Mouse (Mus musculus) hindbrain, postnatal 0 days (tissue): ENCODE measurements around the gene Rab29. TPM values are rescaled to one million over a fixed set of nuclear protein-coding genes. Genes with fewer than 3 reads are reported as not detected.

Experiments
- ATAC-seq: fragments of 200-750 bp; cut with Nextera tagmentation; 2 replicates; pipeline ENCODE4 v1.8.0; 2017; ENCODE audit warnings: mild to moderate bottlenecking, moderate TSS enrichment, moderate library complexity
- DNase-seq: peaks from one replicate; pipeline ENCODE4 v3.0.0-alpha.2; 2015; ENCODE audit warnings: low spot score
- H3K27ac ChIP-seq: fragments of 300-500 bp; sonication (generic); 2 replicates; pipeline ENCODE4 v1.5.1; 2014; ENCODE audit warnings: mild to moderate bottlenecking
- H3K27me3 ChIP-seq: fragments of 300-500 bp; sonication (generic); 2 replicates; pipeline ENCODE4 v1.6.1; 2014; ENCODE audit warnings: low read length, mixed read lengths; ENCODE audit not compliant: insufficient read depth
- H3K36me3 ChIP-seq: fragments of 300-500 bp; sonication (generic); 2 replicates; pipeline ENCODE4 v1.6.1; 2014; ENCODE audit warnings: low read length, mixed read lengths; ENCODE audit not compliant: insufficient read depth
- H3K4me1 ChIP-seq: fragments of 300-500 bp; sonication (generic); 2 replicates; pipeline ENCODE4 v1.6.1; 2014; ENCODE audit warnings: antibody characterized with exemption, low read length, mixed read lengths; ENCODE audit not compliant: insufficient read depth
- H3K4me2 ChIP-seq: fragments of 300-500 bp; sonication (generic); 2 replicates; pipeline ENCODE4 v1.6.1; 2014; ENCODE audit warnings: low read depth, mild to moderate bottlenecking, low read length, moderate library complexity, mixed read lengths
- H3K4me3 ChIP-seq: fragments of 300-500 bp; sonication (generic); 2 replicates; pipeline ENCODE4 v1.5.1; 2014; ENCODE audit warnings: low read length
- H3K9ac ChIP-seq: fragments of 300-500 bp; sonication (generic); replicated peaks from 2 replicates; pipeline ENCODE4 v1.6.1; 2014; ENCODE audit warnings: mild to moderate bottlenecking, low read length, moderate library complexity, mixed read lengths
- H3K9me3 ChIP-seq: fragments of 300-500 bp; sonication (generic); 2 replicates; pipeline ENCODE4 v1.6.1; 2016; ENCODE audit warnings: low read length, mixed read lengths
- CTCF ChIP-seq: IDR thresholded peaks from 2 replicates; pipeline ENCODE4 v1.5.1; 2016; ENCODE audit warnings: antibody characterized with exemption, control low read depth, low read depth
- WGBS: fragments of 180-500 bp; shearing (Covaris S2); extraction: QIAGEN DNeasy Blood & Tissue Kit; methylation state at CpG from one replicate; pipeline ENCODE4 v1.1.7; 2014; 5-methylcytosine and 5-hydroxymethylcytosine counted together
- polyA plus RNA-seq: library from polyadenylated mRNA; unstranded; fragments of >200 nt; fragmentation: Nextera tagmentation; extraction: Ambion mirVana; gene quantifications from 2 replicates; pipeline ENCODE4 v1.2.1, GENCODE M21; 2015
- total RNA-seq: library from RNA; depleted of rRNA; stranded (reverse); fragments of >200 nt; gene quantifications from 2 replicates; pipeline ENCODE4 v1.2.3, GENCODE M21; 2014

Gene Rab29
- total and polyA plus RNA-seq, 2 experiments from 2014 or later, result 6.4 to 8.9 TPM

- Histone ChIP-seq H3K27me3 (no peaks in the 10 kb centered on the region), H3K4me1 (peaks cover 24% of the 10 kb centered on the region), H3K9me3 (no peaks in the 10 kb centered on the region), H3K36me3 (no peaks in the 10 kb centered on the region), H3K9ac (no peak overlapping the region), H3K4me3 (no peak overlapping the region), H3K27ac (0 out of 2 replicates have a peak overlapping the region, but pooled peaks have one; percentile 1), H3K4me2 (peak overlapping the region; percentile 28; the same call in 1 of the 2 replicates)
- ATAC-seq (no peak), DNase-seq (no peak)
- WGBS, result 73% methylated on average over 8 of the region's 8 CpGs
- no peak for TF ChIP-seq CTCF
Measured at GRCm38 (mm10) chr1:131830971-131831641, 35.9 kb upstream of the Rab29 start.

GRCm38 (mm10) chr1:131837035-131837434 lies 30.0 kb upstream of the Rab29 start:
- 70% methylated on average over 3 of the region's 3 CpGs for WGBS
- no peak for ATAC-seq
- no peak overlapping the region for H3K4me2 ChIP-seq
- no peak for DNase-seq
- H3K27me3 ChIP-seq, result no peaks in the 10 kb centered on the region
- no peak overlapping the region for H3K4me3 ChIP-seq
- TF ChIP-seq CTCF, result no peak
- no peaks in the 10 kb centered on the region for H3K9me3 ChIP-seq
- H3K27ac ChIP-seq, result no peak overlapping the region
- no peak overlapping the region for H3K9ac ChIP-seq
- H3K4me1 ChIP-seq, result no peaks in the 10 kb centered on the region
- H3K36me3 ChIP-seq, result 0 out of 2 replicates have a peak, but pooled peaks cover 13% of the 10 kb centered on the region

- H3K9ac ChIP-seq, result no peak overlapping the region
- no peak overlapping the region for H3K4me3 ChIP-seq
- H3K36me3 ChIP-seq, result peaks cover 28% of the 10 kb centered on the region
- 70% methylated on average over 5 of the region's 5 CpGs for WGBS
- H3K27ac ChIP-seq, result peak overlapping the region; percentile 41; the same call in 1 of the 2 replicates
- no peaks in the 10 kb centered on the region for H3K4me1 ChIP-seq
- ATAC-seq, result no peak
- H3K27me3 ChIP-seq, result no peaks in the 10 kb centered on the region
- H3K9me3 ChIP-seq, result no peaks in the 10 kb centered on the region
- no peak for DNase-seq
- H3K4me2 ChIP-seq, result no peak overlapping the region
- no peak for TF ChIP-seq CTCF
Measured at GRCm38 (mm10) chr1:131838542-131838941, 28.5 kb upstream of the Rab29 start.

- Histone ChIP-seq H3K27ac (peak overlapping the region; percentile 41; the same call in 1 of the 2 replicates), H3K36me3 (peaks cover 34% of the 10 kb centered on the region), H3K4me3 (no peak overlapping the region), H3K4me2 (no peak overlapping the region), H3K9ac (no peak overlapping the region), H3K9me3 (no peaks in the 10 kb centered on the region), H3K4me1 (no peaks in the 10 kb centered on the region), H3K27me3 (no peaks in the 10 kb centered on the region)
- DNase-seq, result peak; percentile 21
- 31% methylated on average over 2 of the region's 2 CpGs for WGBS
- TF ChIP-seq CTCF, result no peak
- ATAC-seq, result peak; percentile 55
Measured at GRCm38 (mm10) chr1:131839279-131839678, 27.7 kb upstream of the Rab29 start.

- no peak for TF ChIP-seq CTCF
- DNase-seq, result no peak
- Histone ChIP-seq H3K9ac (no peak overlapping the region), H3K4me1 (no peaks in the 10 kb centered on the region), H3K36me3 (peaks cover 45% of the 10 kb centered on the region), H3K9me3 (no peaks in the 10 kb centered on the region), H3K4me2 (no peak overlapping the region), H3K4me3 (no peak overlapping the region), H3K27ac (no peak overlapping the region), H3K27me3 (no peaks in the 10 kb centered on the region)
- no peak for ATAC-seq
- WGBS, result 67% methylated on average over 4 of the region's 4 CpGs
Measured at GRCm38 (mm10) chr1:131842221-131842620, 24.8 kb upstream of the Rab29 start.

- Histone ChIP-seq H3K36me3 (peaks cover 45% of the 10 kb centered on the region), H3K4me1 (no peaks in the 10 kb centered on the region), H3K9me3 (no peaks in the 10 kb centered on the region), H3K4me3 (no peak overlapping the region), H3K9ac (no peak overlapping the region), H3K4me2 (no peak overlapping the region), H3K27ac (no peak overlapping the region), H3K27me3 (no peaks in the 10 kb centered on the region)
- WGBS, result 92% methylated on average over 10 of the region's 10 CpGs
- no peak for TF ChIP-seq CTCF
- ATAC-seq (no peak), DNase-seq (no peak)
Measured at GRCm38 (mm10) chr1:131843758-131844157, 23.3 kb upstream of the Rab29 start.

- ATAC-seq, result no peak
- H3K9me3 ChIP-seq, result no peaks in the 10 kb centered on the region
- no peak overlapping the region for H3K9ac ChIP-seq
- H3K36me3 ChIP-seq, result peaks cover 45% of the 10 kb centered on the region
- H3K4me3 ChIP-seq, result no peak overlapping the region
- no peak overlapping the region for H3K27ac ChIP-seq
- DNase-seq, result no peak
- H3K4me2 ChIP-seq, result no peak overlapping the region
- no peaks in the 10 kb centered on the region for H3K4me1 ChIP-seq
- H3K27me3 ChIP-seq, result no peaks in the 10 kb centered on the region
- TF ChIP-seq CTCF, result no peak
- WGBS, result 47% methylated on average over 8 of the region's 8 CpGs
Measured at GRCm38 (mm10) chr1:131844883-131845282, 22.1 kb upstream of the Rab29 start.
